Mouse (Mus musculus): ENCODE data around the gene Eng. TPM values are rescaled to one million over a fixed set of nuclear protein-coding genes. Genes with fewer than 3 reads are reported as not detected.

Gene Eng
- total and polyA plus RNA-seq, 3 experiments, result 100 to 266 (median 128) TPM

GRCm38 (mm10) chr2:32644799-32645475 is 1.5 kb upstream of the Eng start:
- no peak for DNase-seq

GRCm38 (mm10) chr2:32645647-32646046 is 748 bp upstream of the Eng start:
- DNase-seq, result no peak

- no peak for DNase-seq
These were observed 971 bp downstream of the Eng start for GRCm38 (mm10) chr2:32647366-32647765.

GRCm38 (mm10) chr2:32653764-32654163 is 7.4 kb downstream of the Eng start:
- DNase-seq, result no peak

- peak; percentile 42 for DNase-seq
These were observed 8.5 kb downstream of the Eng start for GRCm38 (mm10) chr2:32654743-32655393.

GRCm38 (mm10) chr2:32655394-32655744 is 9.0 kb downstream of the Eng start:
- no peak for DNase-seq

GRCm38 (mm10) chr2:32655826-32656225 is 9.4 kb downstream of the Eng start:
- DNase-seq, result peak; percentile 83

- no peak for DNase-seq
These were observed 12.5 kb downstream of the Eng start for GRCm38 (mm10) chr2:32658873-32659272.

- peak; percentile 77 for DNase-seq
These were observed 15.2 kb downstream of the Eng start for GRCm38 (mm10) chr2:32661509-32662107.

GRCm38 (mm10) chr2:32662291-32662690 is 15.9 kb downstream of the Eng start:
- DNase-seq, result no peak

GRCm38 (mm10) chr2:32665345-32665744 is 18.9 kb downstream of the Eng start:
- no peak for DNase-seq

- DNase-seq, result no peak
These were observed 19.5 kb downstream of the Eng start for GRCm38 (mm10) chr2:32665853-32666252.

- DNase-seq, result no peak
These were observed 21.4 kb downstream of the Eng start for GRCm38 (mm10) chr2:32667775-32668174.

- DNase-seq, result no peak
These were observed 21.8 kb downstream of the Eng start for GRCm38 (mm10) chr2:32668176-32668575.

- no peak for DNase-seq
These were observed 23.5 kb downstream of the Eng start for GRCm38 (mm10) chr2:32669876-32670275.

- DNase-seq, result peak; percentile 39
These were observed 24.8 kb downstream of the Eng start for GRCm38 (mm10) chr2:32671147-32671546.

- DNase-seq, result no peak
These were observed 25.7 kb downstream of the Eng start for GRCm38 (mm10) chr2:32671907-32672595.

GRCm38 (mm10) chr2:32673176-32673917 is 27.0 kb downstream of the Eng start:
- DNase-seq, result no peak

GRCm38 (mm10) chr2:32676821-32677220 is 30.4 kb downstream of the Eng start:
- no peak for DNase-seq

GRCm38 (mm10) chr2:32677683-32678082 is 31.3 kb downstream of the Eng start:
- DNase-seq, result no peak

GRCm38 (mm10) chr2:32680051-32680451 is 33.7 kb downstream of the Eng start:
- peak; percentile 84 for DNase-seq

Measured in adrenal gland, adult 2 months (tissue).